Mouse (Mus musculus): ENCODE data around the gene Ssh2.

- no peak for TF ChIP-seq TAL1 (IDR thresholded peaks at IDR 0.05; ENCODE audit: low read length)
- TF ChIP-seq GATA1 (IDR thresholded peaks at IDR 0.05; ENCODE audit: low read length), result no peak
Measured at GRCm38 (mm10) chr11:77500361-77501325, 284.6 kb downstream of the Ssh2 start.
